Mouse (Mus musculus) adrenal gland (tissue): ENCODE data around the gene AW822073.
"Not testable (repeated sequence)": the region's sequence is repeated elsewhere in the genome, so short reads cannot be mapped to it uniquely, and the experiment has no call there.

Experiments used
- intact Hi-C: fragments of 180-260 bp; cut with DNase I; formaldehyde crosslinking; loops from one replicate; pipeline ENCODE4 v1.15.1; 2025
- long read RNA-seq, 2 experiments: library from polyadenylated mRNA; unstranded; transcript quantifications; one replicate each; pipeline ENCODE4 v2.0.0; 2020; ENCODE audit warnings: borderline replicate concordance in 1 of 2; ENCODE audit not compliant: insufficient replicate concordance in 1 of 2

The AW822073 gene
- long read RNA-seq, experiment 1: 0 reads
- long read RNA-seq, experiment 2: 0 reads

DNA sequence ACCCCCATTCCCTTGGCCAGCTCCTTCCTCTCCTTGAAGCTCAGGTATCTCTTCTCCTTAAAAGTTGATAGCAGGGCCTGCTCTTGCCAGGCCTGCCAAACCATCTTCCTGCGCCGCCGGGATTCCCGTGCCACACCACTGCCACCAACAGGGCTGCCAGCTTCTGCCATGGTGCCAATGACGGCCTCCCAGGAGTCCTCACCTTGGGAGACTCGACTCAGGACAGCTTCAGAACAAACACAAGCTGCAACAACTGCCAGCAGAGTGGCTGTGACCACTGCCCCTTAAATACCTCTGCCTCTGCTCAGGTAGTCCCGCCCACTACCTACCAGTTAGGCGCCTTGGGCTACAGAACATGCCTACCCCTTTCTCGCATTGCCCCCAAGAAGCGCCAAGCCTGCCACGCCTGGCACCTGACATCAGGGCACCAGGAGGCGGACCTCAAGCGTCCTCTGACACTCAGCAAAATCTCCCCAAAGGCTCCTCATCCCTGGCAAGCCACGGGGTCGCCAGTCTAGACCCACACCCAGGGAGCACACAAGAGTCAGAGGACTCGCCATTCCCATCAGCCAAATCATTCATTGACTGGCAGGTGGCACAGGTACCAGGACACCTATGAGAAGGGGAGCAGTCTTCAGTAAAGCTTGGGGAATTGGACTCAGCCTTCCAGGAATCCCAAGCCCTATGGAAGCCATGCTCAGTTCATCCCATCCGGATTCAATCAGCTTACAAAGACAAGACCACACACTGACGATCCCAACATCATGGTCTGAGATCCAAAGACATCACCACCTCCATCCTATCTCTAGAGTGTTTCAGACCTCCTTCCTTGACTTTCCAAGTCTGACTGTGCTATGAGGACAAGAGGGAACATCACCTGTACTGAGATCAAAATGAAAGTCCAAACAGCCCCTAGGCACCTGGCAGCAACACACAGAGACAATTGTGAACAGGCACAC, at the start of gene AW822073:
TSS of gene AW822073 (minus strand) at position 104 of the 959 bp plus-strand sequence.
- intact Hi-C loops: not testable (repeated sequence)

DNA sequence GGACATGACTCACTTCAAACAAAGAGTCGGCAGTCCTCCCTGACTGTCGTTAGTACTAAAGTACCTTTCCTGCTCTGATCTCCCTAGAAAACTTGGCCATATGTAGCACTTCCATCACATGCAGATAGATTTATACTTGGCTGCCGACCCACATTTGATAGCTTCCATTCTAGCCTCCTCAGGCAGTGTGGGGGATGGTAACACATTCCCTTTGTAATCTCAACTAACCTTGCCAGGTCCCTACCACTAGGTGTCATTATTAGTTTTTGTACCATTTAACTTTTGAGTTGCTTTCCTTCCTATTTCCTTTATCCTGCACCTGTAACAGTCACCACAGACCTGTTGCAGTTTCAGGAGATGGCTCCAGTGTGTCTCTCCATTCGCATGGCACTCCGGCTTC, 33.7 kb upstream of the AW822073 start:
- intact Hi-C loops: no loop called here

DNA sequence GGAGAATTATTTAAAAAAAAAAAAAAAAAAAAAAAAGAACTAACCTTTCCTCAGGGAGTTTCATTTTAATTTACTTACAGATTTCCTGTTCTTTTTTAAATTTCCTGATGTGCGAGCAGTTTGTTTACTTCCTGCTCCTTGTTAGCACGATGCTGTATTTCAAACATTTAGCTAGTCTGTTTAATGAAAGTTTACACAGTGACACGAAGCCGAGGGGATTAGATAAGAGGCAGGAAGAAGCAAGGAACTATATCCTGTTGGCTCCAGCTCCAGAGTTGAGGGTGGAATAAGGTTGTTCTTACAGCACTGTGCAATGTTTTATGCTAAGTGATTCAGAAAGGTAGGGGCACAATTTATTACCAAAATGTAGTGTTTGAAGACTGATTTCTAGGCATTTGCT, 31.2 kb upstream of the AW822073 start:
- intact Hi-C loops: no loop called here

DNA sequence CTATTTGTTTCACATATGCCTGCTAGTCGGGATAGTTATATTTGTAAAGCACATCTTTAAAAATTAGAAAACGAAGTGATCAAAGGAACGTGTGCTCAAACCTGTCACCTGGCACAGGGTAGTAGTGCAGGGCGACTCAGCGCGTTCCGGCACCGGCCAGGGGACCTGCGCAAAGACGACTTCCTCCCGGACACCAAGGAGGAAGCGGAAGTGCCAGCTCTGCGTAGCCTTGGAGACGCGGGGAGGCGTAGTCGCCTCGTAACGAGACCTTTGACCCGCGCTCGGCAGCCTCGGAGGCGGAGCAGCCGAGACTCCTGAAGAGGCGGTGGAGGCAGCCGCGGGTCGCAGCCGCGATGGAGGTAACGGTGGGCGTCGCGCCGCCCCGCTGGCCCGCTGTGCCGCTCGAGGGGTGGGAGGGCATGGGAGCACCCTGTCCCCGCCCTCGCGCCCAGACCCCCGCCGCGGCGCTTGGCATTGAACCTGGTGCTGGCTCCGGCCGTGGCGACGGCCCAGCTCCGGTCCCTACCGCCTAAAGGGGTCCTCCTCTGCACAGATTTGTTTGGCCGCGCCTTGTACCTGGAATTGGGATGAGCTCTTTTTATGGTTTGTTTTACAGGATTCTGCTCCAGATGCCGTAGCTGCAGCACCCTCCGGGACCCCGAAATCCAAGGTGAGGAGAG, 30.6 kb upstream of the AW822073 start, which contains the start of gene Gcc2:
TSS of gene Gcc2 (plus strand) at position 285 of the 680 bp plus-strand sequence.
- intact Hi-C loops: no loop called here

DNA sequence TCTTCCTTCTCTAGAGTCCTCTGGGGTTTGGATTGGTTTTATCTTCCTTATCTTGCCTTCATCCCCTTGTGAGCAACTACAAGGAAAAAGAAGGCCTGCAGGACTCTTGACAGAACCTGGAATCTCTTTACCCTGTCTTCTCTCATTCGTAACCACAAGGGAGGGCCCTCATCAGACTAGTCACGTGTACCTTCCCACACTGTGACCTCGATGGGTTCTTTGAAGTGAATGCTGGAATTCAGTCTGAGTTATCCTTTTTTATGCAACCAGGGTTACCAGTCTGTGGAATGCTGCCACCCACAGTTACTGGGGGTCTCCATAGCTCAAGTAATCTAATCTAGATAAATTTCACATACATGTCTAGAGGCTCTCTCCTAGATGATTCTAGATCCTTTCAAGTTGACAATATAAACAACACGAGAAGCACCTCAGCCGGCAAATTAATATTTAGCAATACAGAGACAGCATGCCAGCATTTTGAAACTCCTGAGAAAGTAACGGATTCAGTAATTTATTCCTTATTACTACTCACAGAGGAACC, 30.0 kb upstream of the AW822073 start:
- intact Hi-C loops: no loop called here

DNA sequence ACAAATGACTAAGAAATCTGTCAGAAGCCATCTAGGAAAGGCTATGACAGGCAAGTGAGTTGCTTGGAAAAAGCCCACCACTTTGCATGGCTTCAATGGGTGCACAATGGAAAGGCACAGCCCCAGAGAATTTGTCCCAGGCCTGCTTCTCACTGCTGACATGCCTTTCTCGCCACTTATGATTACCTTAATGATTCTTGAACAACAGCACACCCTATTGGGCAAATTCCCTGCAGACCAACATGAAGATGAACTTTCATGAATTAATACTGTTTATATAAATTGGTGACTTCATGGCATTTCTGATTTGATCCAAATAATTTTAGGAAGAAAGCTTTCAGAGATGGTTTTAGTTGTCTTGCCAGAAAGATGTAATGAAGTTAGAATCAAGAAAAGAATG, 24.8 kb upstream of the AW822073 start:
- intact Hi-C loops: no loop called here

DNA sequence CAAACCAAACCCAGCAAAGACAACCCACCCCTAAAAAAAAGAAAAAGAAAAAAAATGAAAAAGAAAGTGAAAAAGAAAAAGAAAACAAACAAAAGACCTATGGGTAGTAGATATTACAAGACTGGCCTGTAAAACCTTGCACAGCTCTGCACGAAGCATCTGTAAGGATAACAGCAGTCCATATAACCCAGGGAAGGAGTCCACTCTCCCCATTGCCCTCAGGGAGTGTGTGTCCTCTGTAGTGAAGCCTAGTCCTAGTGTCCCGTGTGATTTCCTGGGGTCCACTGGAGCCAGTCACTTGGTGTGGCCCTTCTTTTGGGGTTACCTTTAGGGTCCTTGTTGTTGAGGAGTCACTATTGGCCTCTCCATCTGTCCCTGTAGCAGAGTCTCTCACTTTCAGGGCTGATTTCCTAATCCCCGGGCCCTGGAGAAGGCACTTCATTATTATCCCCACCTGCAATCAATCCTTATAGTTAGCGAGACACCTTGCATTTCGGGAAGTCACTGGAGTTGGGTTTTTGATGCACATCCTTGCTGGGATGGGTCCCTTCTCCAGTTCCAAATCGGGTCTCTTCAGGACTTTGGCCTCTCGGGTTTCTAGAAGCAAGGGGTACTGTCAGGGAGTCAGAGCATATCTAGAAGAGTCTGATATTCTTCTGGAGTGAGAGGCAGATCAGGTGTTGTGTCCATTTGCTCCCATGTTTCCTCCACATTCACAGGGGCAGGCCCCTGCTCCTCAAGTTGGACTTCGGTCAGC, 14.4 kb upstream of the AW822073 start:
- intact Hi-C loops: not testable (repeated sequence)

DNA sequence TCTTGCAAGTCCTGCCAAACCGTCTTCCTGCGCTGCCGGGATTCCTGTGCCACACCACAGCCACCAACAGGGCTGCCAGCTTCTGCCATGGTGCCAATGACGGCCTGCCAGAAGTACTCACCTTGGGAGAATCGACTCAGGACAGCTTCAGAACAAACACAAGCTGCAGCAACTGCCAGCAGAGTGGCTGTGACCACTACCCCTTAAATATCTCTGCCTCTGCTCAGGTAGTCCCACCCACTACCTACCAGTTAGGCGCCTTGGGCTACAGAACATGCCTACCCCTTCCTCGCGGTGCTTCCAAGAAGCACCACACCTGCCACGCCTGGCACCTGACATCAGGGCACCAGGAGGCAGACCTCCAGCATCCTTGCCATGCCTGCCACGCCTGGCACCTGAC, 11.9 kb upstream of the AW822073 start, which contains the start of gene Gm4981:
TSS of gene Gm4981 (minus strand) at position 89 of the 400 bp plus-strand sequence.
- intact Hi-C loops: no loop called here

DNA sequence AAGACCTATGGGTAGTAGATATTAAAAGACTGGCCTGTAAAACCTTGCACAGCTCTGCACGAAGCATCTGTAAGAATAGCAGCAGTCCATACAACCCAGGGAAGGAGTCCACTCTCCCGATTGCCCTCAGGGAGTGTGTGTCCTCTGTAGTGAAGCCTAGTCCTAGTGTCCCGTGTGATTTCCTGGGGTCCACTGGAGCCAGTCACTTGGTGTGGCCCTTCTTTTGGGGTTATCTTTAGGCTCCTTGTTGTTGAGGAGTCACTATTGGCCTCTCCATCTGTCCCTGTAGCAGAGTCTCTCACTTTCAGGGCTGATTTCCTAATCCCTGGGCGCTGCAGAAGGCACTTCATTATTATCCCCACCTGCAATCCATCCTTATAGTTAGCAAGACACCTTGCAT, 10.3 kb upstream of the AW822073 start:
- intact Hi-C loops: loop anchor here (5.0 kb wide), 1 partner anchor 788 kb away; no protein-coding TSS in a partner anchor

DNA sequence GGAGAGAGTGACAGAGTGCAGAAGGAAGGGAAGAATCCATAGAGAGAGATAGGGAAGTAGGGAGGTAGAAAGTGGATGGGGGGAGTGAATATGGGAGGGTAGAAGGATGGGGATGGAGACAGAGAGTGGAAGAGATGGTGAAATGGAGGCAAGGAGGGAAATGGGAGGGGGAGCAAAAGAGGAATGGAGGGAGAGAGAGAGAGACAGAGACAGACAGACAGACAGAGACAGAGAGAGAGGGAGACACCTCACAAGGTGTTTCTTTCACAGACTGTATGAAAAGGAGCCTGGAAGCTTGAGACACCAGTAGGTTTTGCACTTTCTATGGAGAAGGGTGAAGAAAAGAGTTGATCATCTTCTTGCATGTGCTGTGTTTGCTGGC, 9.0 kb upstream of the AW822073 start:
- intact Hi-C loops: loop anchor here (5.0 kb wide), 1 partner anchor 786 kb away; no protein-coding TSS in a partner anchor

DNA sequence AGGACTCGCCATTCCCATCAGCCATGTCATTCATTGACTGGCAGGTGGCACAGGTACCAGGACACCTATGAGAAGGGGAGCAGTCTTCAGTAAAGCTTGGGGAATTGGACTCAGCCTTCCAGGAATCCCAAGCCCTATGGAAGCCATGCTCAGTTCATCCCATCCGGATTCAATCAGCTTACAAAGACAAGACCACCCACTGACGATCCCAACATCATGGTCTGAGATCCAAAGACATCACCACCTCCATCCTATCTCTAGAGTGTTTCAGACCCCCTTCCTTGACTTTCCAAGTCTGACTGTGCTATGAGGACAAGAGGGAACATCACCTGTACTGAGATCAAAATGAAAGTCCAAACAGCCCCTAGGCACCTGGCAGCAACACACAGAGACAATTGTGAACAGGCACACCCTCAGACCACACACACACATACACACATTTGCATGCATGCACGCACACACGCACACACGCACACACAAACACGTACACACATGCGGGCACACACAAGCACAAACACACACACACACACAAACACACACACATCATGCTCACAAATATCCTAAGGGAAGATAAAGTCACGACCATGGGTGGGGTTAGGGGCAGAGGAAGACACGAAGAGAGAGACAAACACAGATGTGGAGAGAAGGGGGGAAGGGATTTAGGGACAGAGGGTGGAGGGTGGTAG, 8.5 kb upstream of the AW822073 start:
- intact Hi-C loops: loop anchor here (5.0 kb wide), 1 partner anchor 786 kb away; no protein-coding TSS in a partner anchor

DNA sequence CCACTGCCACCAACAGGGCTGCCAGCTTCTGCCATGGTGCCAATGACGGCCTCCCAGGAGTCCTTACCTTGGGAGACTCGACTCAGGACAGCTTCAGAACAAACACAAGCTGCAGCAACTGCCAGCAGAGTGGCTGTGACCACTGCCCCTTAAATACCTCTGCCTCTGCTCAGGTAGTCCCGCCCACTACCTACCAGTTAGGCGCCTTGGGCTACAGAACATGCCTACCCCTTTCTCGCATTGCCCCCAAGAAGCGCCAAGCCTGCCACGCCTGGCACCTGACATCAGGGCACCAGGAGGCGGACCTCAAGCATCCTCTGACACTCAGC, 7.9 kb upstream of the AW822073 start, which contains the start of gene Duxf3:
TSS of gene Duxf3 (minus strand) at position 35 of the 329 bp plus-strand sequence.
- intact Hi-C loops: loop anchor here (5.0 kb wide), 1 partner anchor 785 kb away; no protein-coding TSS in a partner anchor

DNA sequence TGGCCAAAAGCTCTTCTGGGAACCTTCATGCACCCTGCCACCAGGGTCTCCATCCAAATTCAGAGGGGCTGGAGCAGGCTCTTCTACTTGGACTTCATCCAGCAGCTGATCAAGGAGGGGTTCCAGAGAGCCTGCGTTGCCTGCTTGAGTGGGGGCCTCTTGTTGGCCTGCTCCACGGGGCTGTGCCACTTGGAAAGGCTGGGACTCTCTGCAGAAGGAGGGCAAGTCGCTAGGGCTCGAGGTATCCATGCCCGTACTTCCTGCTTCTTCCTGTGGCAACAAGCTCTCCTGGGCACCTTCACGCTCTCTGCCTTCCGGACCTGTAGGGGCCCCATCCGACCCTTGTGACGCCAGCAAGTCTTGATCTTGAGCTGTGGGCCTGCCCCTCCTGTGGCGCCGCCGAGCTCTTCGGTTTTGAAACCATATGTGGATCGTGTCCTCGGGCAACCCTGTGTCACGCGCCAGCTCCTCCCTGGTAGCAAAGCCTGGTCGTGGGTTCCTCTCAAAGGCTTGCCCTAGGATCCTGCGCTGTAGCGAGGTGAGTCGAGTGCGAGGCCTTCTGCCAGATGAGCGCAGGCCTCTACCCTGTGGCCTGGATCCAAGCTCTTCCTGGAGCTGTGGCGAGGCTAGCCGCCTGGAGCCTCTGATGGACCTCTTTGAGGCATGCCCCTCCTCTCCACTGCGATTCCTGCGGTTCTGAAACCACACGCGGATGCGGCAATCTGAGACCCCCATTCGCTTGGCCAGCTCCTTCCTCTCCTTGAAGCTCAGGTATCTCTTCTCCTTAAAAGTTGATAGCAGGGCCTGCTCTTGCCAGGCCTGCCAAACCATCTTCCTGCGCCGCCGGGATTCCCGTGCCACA, 7.3 kb upstream of the AW822073 start:
- intact Hi-C loops: loop anchor here (5.0 kb wide), 1 partner anchor 785 kb away; no protein-coding TSS in a partner anchor

DNA sequence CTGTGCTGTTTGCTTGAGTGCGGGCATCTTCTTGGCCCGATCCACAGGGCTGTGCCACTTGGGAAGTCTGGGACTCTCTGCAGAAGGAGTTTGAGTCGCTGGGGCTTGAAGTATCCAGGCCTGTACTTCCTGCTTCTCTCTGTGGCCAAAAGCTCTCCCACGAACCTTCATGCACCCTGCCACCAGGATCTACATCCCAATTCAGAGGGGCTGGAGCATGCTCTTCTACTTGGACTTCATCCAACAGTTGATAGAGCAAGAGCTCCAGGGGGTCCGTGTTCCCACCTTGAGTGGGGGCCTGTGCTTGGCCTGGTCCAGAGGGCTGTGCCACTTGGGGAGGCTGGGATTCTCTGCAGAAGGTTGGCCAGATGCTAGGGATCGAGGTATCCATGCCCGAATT, 6.4 kb upstream of the AW822073 start:
- intact Hi-C loops: loop anchor here (5.0 kb wide), 1 partner anchor 784 kb away; no protein-coding TSS in a partner anchor

DNA sequence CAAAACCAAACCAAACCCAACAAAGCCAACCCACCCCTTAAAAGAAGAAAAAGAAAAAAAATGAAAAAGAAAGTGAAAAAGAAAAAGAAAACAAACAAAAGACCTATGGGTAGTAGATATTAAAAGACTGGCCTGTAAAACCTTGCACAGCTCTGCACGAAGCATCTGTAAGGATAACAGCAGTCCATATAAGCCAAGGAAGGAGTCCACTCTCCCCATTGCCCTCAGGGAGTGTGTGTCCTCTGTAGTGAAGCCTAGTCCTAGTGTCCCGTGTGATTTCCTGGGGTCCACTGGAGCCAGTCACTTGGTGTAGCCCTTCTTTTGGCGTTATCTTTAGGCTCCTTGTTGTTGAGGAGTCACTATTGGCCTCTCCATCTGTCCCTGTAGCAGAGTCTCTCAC, 5.3 kb upstream of the AW822073 start:
- intact Hi-C loops: loop anchor here (5.0 kb wide), 1 partner anchor 783 kb away; no protein-coding TSS in a partner anchor

DNA sequence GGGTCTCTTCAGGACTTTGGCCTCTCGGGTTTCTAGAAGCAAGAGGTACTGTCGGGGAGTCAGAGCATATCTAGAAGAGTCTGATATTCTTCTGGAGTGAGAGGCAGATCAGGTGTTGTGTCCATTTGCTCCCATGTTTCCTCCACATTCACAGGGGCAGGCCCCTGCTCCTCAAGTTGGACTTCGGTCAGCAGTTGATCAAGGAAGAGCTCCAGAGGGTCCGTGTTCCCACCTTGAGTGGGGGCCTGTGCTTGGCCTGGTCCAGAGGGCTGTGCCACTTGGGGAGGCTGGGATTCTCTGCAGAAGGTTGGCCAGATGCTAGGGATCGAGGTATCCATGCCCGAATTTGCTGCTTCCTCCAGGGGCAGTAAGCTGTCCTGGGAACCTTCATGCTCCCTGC, 3.1 kb upstream of the AW822073 start:
- intact Hi-C loops: not testable (repeated sequence)

DNA sequence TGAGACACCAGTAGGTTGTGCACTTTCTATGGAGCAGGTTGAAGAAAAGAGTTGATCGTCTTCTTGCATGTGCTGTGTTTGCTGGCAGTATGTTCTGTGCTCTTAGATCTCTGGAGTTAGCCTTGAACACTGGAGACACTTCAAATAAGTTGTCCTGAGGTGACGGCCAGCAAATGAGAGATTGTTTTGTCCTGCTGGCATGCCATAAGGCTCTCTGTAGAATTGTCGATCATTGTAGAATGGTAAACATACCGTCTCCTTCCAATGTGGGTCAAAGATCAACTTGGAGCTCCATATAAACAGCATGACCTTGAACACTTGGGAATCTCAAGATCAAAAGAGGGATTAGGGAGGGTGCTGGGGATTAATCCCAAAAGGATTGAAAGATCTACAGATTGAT, 1.6 kb upstream of the AW822073 start:
- intact Hi-C loops: not testable (repeated sequence)

DNA sequence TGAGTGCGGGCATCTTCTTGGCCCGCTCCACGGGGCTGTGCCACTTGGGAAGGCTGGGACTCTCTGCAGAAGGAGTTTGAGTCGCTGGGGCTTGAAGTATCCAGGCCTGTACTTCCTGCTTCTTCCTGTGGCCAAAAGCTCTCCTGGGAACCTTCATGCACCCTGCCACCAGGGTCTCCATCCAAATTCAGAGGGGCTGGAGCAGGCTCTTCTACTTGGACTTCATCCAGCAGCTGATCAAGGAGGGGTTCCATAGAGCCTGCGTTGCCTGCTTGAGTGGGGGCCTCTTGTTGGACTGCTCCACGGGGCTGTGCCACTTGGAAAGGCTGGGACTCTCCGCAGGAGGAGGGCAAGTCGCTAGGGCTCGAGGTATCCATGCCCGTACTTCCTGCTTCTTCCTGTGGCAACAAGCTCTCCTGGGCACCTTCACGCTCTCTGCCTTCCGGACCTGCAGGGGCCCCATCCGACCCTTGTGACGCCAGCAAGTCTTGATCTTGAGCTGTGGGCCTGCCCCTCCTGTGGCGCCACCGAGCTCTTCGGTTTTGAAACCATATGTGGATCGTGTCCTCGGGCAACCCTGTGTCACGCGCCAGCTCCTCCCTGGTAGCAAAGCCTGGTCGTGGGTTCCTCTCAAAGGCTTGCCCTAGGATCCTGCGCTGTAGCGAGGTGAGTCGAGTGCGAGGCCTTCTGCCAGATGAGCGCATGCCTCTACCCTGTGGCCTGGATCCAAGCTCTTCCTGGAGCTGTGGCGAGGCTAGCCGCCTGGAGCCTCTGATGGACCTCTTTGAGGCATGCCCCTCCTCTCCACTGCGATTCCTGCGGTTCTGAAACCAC, 541 bp downstream of the AW822073 start:
- intact Hi-C loops: not testable (repeated sequence)
